ENCODE assay signal across 8 mouse cellular contexts in genomic region chr4:120747243-120747792, GRCm38 (mm10). TPM values are rescaled to one million over a fixed set of nuclear protein-coding genes. Genes with fewer than 3 reads are reported as not detected.
DNase-seq lines count a peak whose midpoint lies in the region; ATAC-seq and TF ChIP-seq lines count a peak whose summit lies in the region.

No protein-coding gene starts in this region.

- peak; percentile 63 for ATAC-seq in hindbrain, embryonic 11.5 days (ENCODE audit: low FRiP score)
- ATAC-seq in liver, embryonic 12.5 days: peak; percentile 11; the same call in 1 of the 2 replicates
- peak; percentile 42 for ATAC-seq in stomach, embryonic 15.5 days (ENCODE audit: insufficient read depth, low FRiP score, low read depth)
- no peak for ATAC-seq in erythroblast, adult 5-6 weeks (replicated peaks; ENCODE audit: low FRiP score, poor library complexity, severe bottlenecking)

- WGBS in spleen, adult 2 months: 2% methylated on average over 43 of the region's 75 CpGs
- WGBS in forebrain, embryonic 10.5 days: under 1% methylated on average over 71 of the region's 75 CpGs
- WGBS in hindbrain, embryonic 11.5 days: under 1% methylated on average over 56 of the region's 75 CpGs
- WGBS in liver, embryonic 12.5 days (ENCODE audit: insufficient replicate concordance): under 1% methylated on average over 58 of the region's 75 CpGs
- under 1% methylated on average over 69 of the region's 75 CpGs for WGBS in stomach, embryonic 15.5 days

- peaks cover 22% of the 10 kb centered on the region for H3K27me3 ChIP-seq in spleen, adult 2 months (ENCODE audit: control insufficient read depth, insufficient read depth, low read length)
- H3K27me3 ChIP-seq in forebrain, embryonic 10.5 days (ENCODE audit: poor library complexity, severe bottlenecking): peaks cover 99% of the 10 kb centered on the region
- H3K27me3 ChIP-seq in hindbrain, embryonic 11.5 days (ENCODE audit: control insufficient read depth, insufficient read depth, low read length): peaks cover 33% of the 10 kb centered on the region
- H3K27me3 ChIP-seq in liver, embryonic 12.5 days (replicated peaks): peaks cover 100% of the 10 kb centered on the region
- peaks cover 56% of the 10 kb centered on the region for H3K27me3 ChIP-seq in stomach, embryonic 15.5 days (replicated peaks)

- no peaks in the 10 kb centered on the region for H3K9me3 ChIP-seq in forebrain, embryonic 10.5 days
- no peaks in the 10 kb centered on the region for H3K9me3 ChIP-seq in hindbrain, embryonic 11.5 days (ENCODE audit: control insufficient read depth, low read length)
- no peaks in the 10 kb centered on the region for H3K9me3 ChIP-seq in liver, embryonic 12.5 days (replicated peaks)
- no peaks in the 10 kb centered on the region for H3K9me3 ChIP-seq in stomach, embryonic 15.5 days

- H3K9ac ChIP-seq in hindbrain, embryonic 11.5 days (ENCODE audit: low read depth, low read length): peak overlapping the region; percentile 65
- no peak overlapping the region for H3K9ac ChIP-seq in liver, embryonic 12.5 days
- H3K9ac ChIP-seq in stomach, embryonic 15.5 days: peak overlapping the region; percentile 46; the same call in 1 of the 2 replicates

- H3K4me1 ChIP-seq in spleen, adult 2 months (ENCODE audit: control insufficient read depth, insufficient read depth, insufficient read length): no peaks in the 10 kb centered on the region; the same call in 1 of the 2 replicates
- peaks cover 38% of the 10 kb centered on the region for H3K4me1 ChIP-seq in forebrain, embryonic 10.5 days
- peaks cover 2% of the 10 kb centered on the region; the same call in 1 of the 2 replicates for H3K4me1 ChIP-seq in hindbrain, embryonic 11.5 days (replicated peaks; ENCODE audit: control insufficient read depth, insufficient read depth, low read length)
- H3K4me1 ChIP-seq in liver, embryonic 12.5 days: peaks cover 27% of the 10 kb centered on the region
- peaks cover 23% of the 10 kb centered on the region for H3K4me1 ChIP-seq in stomach, embryonic 15.5 days

- H3K36me3 ChIP-seq in spleen, adult 2 months (ENCODE audit: control insufficient read depth, insufficient read depth, low read length): no peaks in the 10 kb centered on the region
- no peaks in the 10 kb centered on the region for H3K36me3 ChIP-seq in forebrain, embryonic 10.5 days (replicated peaks)
- H3K36me3 ChIP-seq in hindbrain, embryonic 11.5 days (ENCODE audit: control insufficient read depth, insufficient read depth, low read length): no peaks in the 10 kb centered on the region
- no peaks in the 10 kb centered on the region for H3K36me3 ChIP-seq in liver, embryonic 12.5 days
- no peaks in the 10 kb centered on the region for H3K36me3 ChIP-seq in stomach, embryonic 15.5 days

- DNase-seq in spleen, adult 2 months (ENCODE audit: low read depth in 1 of 2, low spot score in 2 of 2): no peak
- DNase-seq in spleen, postnatal 14 days (ENCODE audit: low spot score in 2 of 2): no peak
- peak; percentile 43 for DNase-seq in forebrain, embryonic 10.5 days (ENCODE audit: extremely low spot score, low spot score)
- DNase-seq in hindbrain, embryonic 11.5 days (ENCODE audit: low spot score): peak; percentile 50
- no peak for DNase-seq in natural killer cell, adult 2 months (ENCODE audit: low spot score in 2 of 2)

- no peak overlapping the region for H3K27ac ChIP-seq in spleen, adult 2 months (ENCODE audit: insufficient read depth, low read length)
- peak overlapping the region; percentile 69 for H3K27ac ChIP-seq in forebrain, embryonic 10.5 days
- no peak overlapping the region for H3K27ac ChIP-seq in hindbrain, embryonic 11.5 days (ENCODE audit: low read depth, low read length)
- no peak overlapping the region for H3K27ac ChIP-seq in liver, embryonic 12.5 days
- H3K27ac ChIP-seq in stomach, embryonic 15.5 days: no peak overlapping the region

- no peak for TF ChIP-seq POLR2A in spleen, adult 2 months (IDR thresholded peaks at IDR 0.05; ENCODE audit: low read depth, low read length)

- H3K4me3 ChIP-seq in spleen, adult 2 months (ENCODE audit: extremely low read depth, insufficient read depth, insufficient read length): peak overlapping the region; percentile 19; the same call in 1 of the 2 replicates
- peak overlapping the region; percentile 73 for H3K4me3 ChIP-seq in forebrain, embryonic 10.5 days
- peak overlapping the region; percentile 46 for H3K4me3 ChIP-seq in hindbrain, embryonic 11.5 days (ENCODE audit: low read depth, low read length)
- H3K4me3 ChIP-seq in liver, embryonic 12.5 days: peak overlapping the region; percentile 63
- peak overlapping the region; percentile 65 for H3K4me3 ChIP-seq in stomach, embryonic 15.5 days (replicated peaks)

- no peak for TF ChIP-seq CTCF in spleen, adult 2 months (IDR thresholded peaks at IDR 0.05; ENCODE audit: extremely low read depth, insufficient read depth, insufficient read length, insufficient replicate concordance)

- peak overlapping the region; percentile 100 for H3K4me2 ChIP-seq in hindbrain, embryonic 11.5 days (replicated peaks; ENCODE audit: low read depth, low read length)
- H3K4me2 ChIP-seq in liver, embryonic 12.5 days: peak overlapping the region; percentile 78
- H3K4me2 ChIP-seq in stomach, embryonic 15.5 days: peak overlapping the region; percentile 100

RNA-seq across cellular contexts. Expression of gene Kcnq4, which starts 1.1 kb away (rescaled TPM):
- 0.65 and 0.98 TPM in 2 replicates for polyA plus RNA-seq in spleen, adult 2 months (2012; rRNA removed)
- 1.5 and 1.8 TPM in 2 replicates for polyA plus RNA-seq in forebrain, embryonic 10.5 days (2016; fragmentation: Nextera tagmentation; extraction: Ambion mirVana)
- polyA plus RNA-seq in hindbrain, embryonic 11.5 days (2014; fragmentation: Nextera tagmentation; extraction: Ambion mirVana): 2.4 and 3.7 TPM in 2 replicates
- 0.20 and 0.44 TPM in 2 replicates for polyA plus RNA-seq in liver, embryonic 12.5 days (2016; fragmentation: Nextera tagmentation; extraction: Ambion mirVana)
- 2.6 and 2.9 TPM in 2 replicates for polyA plus RNA-seq in stomach, embryonic 15.5 days (2015; fragmentation: Nextera tagmentation; extraction: Ambion mirVana)
- total RNA-seq in erythroblast, adult 5-6 weeks (2015; ENCODE audit: low replicate concordance): not detected in 2 replicates
- total RNA-seq in erythroblast, adult 5-6 weeks (2017; ENCODE audit: low replicate concordance): not detected in 2 replicates

Comparison
In these comparisons a context has a peak if more than half of its experiments do, and no peak if none do; other contexts are left out.
1. DNase-seq: peak in forebrain, embryonic 10.5 days (single experiment) and hindbrain, embryonic 11.5 days (single experiment); none in spleen, adult 2 months (0 of 2), spleen, postnatal 14 days (0 of 2) and natural killer cell, adult 2 months (0 of 2).
2. H3K4me3 ChIP-seq: peak in every context shown above with its lines; median percentile 73 in forebrain, embryonic 10.5 days; 65 in stomach, embryonic 15.5 days; 63 in liver, embryonic 12.5 days; 46 in hindbrain, embryonic 11.5 days; 19 in spleen, adult 2 months.
3. Peak in every context shown above with its lines, with median percentiles within 50 percentile points of each other: H3K4me2 ChIP-seq.